Mouse (Mus musculus) small intestine, adult 2 months (tissue): Measurements from ENCODE around the gene Wdr81. TPM values are rescaled to one million over a fixed set of nuclear protein-coding genes. Genes with fewer than 3 reads are reported as not detected.

Experiments used
- H3K27ac ChIP-seq: fragments of 200-500 bp; 2 replicates; pipeline ENCODE4 v1.5.1; 2012; ENCODE audit warnings: low read depth, low read length, control low read depth, inconsistent platforms; ENCODE audit not compliant: insufficient read depth
- H3K27me3 ChIP-seq: fragments of 200-500 bp; 2 replicates; pipeline ENCODE4 v1.6.1; 2012; ENCODE audit warnings: mild to moderate bottlenecking, moderate library complexity, low read length, inconsistent platforms; ENCODE audit not compliant: control insufficient read depth, insufficient read depth
- H3K36me3 ChIP-seq: fragments of 200-500 bp; 2 replicates; pipeline ENCODE4 v1.6.1; 2012; ENCODE audit warnings: mild to moderate bottlenecking, low read length, control low read depth, inconsistent platforms; ENCODE audit not compliant: control insufficient read depth, insufficient read depth
- H3K4me1 ChIP-seq: fragments of 200-500 bp; 2 replicates; pipeline ENCODE4 v1.6.1; 2012; ENCODE audit warnings: low read length, inconsistent platforms, mixed read lengths; ENCODE audit not compliant: control insufficient read depth, insufficient read depth, insufficient read length
- H3K4me3 ChIP-seq: fragments of 200-500 bp; 2 replicates; pipeline ENCODE4 v1.5.1; 2012; ENCODE audit warnings: low read depth, mild to moderate bottlenecking, control low read depth, inconsistent platforms, low read length, moderate library complexity
- CTCF ChIP-seq: fragments of 200-500 bp; IDR thresholded peaks from 2 replicates; pipeline ENCODE4 v1.5.1; 2012; ENCODE audit warnings: low read depth, mild to moderate bottlenecking, control low read depth, inconsistent platforms, low read length, moderate library complexity, mixed read lengths; ENCODE audit not compliant: insufficient replicate concordance, insufficient read length; ENCODE audit errors: extremely low read depth
- POLR2A ChIP-seq: fragments of 200-500 bp; IDR thresholded peaks from 2 replicates; pipeline ENCODE4 v1.6.1; 2012; ENCODE audit warnings: low read depth, mild to moderate bottlenecking, control low read depth, inconsistent platforms, low read length, moderate library complexity
- WGBS: fragments of 180-500 bp; shearing (Covaris S2); methylation state at CpG from one replicate; pipeline ENCODE4 v1.1.7; 2018; 5-methylcytosine and 5-hydroxymethylcytosine counted together
- polyA plus RNA-seq: library from polyadenylated mRNA; depleted of rRNA; stranded (reverse); fragments of >200 nt; gene quantifications from 2 replicates; pipeline ENCODE4 v1.2.3, GENCODE M21; 2012

The Wdr81 gene
- polyA plus RNA-seq, 1 experiment = 18.3 TPM

DNA sequence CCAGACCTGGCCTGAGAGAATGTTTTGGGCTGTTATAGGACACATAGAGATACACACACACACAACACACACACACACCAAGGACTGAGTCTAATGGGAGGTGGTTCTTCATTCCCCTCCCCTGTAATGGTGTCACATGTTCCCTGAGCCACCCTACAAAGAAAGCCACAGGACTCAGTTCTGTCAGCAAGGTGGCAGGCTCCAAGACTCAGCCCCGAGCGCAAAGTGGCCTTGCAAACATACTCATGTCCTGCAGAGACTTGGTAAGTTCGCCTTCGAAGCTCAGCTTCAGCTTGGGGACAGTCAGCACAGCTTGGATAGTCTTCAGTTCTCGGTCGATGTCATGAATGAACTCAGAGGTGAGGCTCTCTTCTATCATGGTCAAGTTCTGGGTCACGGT lies 43.9 kb downstream of the Wdr81 start:
- WGBS = 90% methylated on average over 7 of the region's 7 CpGs
- H3K4me1 ChIP-seq = no peaks in the 10 kb centered on the region
- TF ChIP-seq CTCF = no peak
- TF ChIP-seq POLR2A = no peak
- H3K36me3 ChIP-seq = no peaks in the 10 kb centered on the region
- H3K4me3 ChIP-seq = no peak overlapping the region
- no peaks in the 10 kb centered on the region for H3K27me3 ChIP-seq
- H3K27ac ChIP-seq = no peak overlapping the region

GRCm38 (mm10) chr11:75409679-75410575 lies 44.6 kb downstream of the Wdr81 start:
- Histone ChIP-seq H3K27me3 (no peaks in the 10 kb centered on the region), H3K4me3 (no peak overlapping the region), H3K27ac (no peak overlapping the region), H3K4me1 (no peaks in the 10 kb centered on the region), H3K36me3 (no peaks in the 10 kb centered on the region)
- no peak for TF ChIP-seq CTCF
- TF ChIP-seq POLR2A = no peak
- 60% methylated on average over 17 of the region's 17 CpGs for WGBS

DNA sequence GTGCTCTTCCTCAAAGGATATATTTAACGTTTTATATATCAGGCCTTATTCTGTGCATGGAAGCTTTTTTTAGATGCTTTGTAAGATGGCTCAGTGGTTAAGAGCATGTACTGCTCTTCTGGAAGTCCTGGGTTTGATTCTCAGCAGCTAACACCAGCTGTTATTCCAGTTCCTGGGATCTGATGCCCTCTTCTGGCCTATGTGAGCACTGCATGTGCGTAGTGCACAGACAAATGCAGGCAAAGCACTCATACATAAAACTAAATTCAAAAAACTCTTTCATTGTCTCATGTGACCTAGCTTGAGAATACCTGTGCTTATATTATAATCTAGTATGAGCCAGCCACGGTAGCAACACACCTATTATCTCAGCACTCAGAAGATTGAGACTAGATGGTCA lies 47.7 kb downstream of the Wdr81 start:
- no peak overlapping the region for H3K4me3 ChIP-seq
- 0 out of 2 replicates have a peak, but pooled peaks cover 2% of the 10 kb centered on the region for H3K36me3 ChIP-seq
- no peak overlapping the region for H3K27ac ChIP-seq
- H3K4me1 ChIP-seq = no peaks in the 10 kb centered on the region
- no peaks in the 10 kb centered on the region for H3K27me3 ChIP-seq
- no peak for TF ChIP-seq POLR2A
- peak; percentile 50; the same call in 1 of the 2 replicates for TF ChIP-seq CTCF
- WGBS = 56% methylated on average over 3 of the region's 3 CpGs

- H3K36me3 ChIP-seq = 0 out of 2 replicates have a peak, but pooled peaks cover 2% of the 10 kb centered on the region
- no peaks in the 10 kb centered on the region for H3K4me1 ChIP-seq
- no peak for TF ChIP-seq CTCF
- H3K27ac ChIP-seq = no peak overlapping the region
- WGBS = 81% methylated on average over 4 of the region's 4 CpGs
- H3K27me3 ChIP-seq = no peaks in the 10 kb centered on the region
- no peak overlapping the region for H3K4me3 ChIP-seq
These were observed 48.4 kb downstream of the Wdr81 start for GRCm38 (mm10) chr11:75406104-75406503.

- no peak overlapping the region for H3K27ac ChIP-seq
- WGBS = 94% methylated on average over 6 of the region's 6 CpGs
- no peaks in the 10 kb centered on the region for H3K4me1 ChIP-seq
- peaks cover 5% of the 10 kb centered on the region; the same call in 1 of the 2 replicates for H3K36me3 ChIP-seq
- TF ChIP-seq POLR2A (no peak), CTCF (no peak)
- H3K4me3 ChIP-seq = no peak overlapping the region
- no peaks in the 10 kb centered on the region for H3K27me3 ChIP-seq
These were observed 49.7 kb downstream of the Wdr81 start for GRCm38 (mm10) chr11:75404801-75405200.

- Histone ChIP-seq H3K27me3 (no peaks in the 10 kb centered on the region), H3K27ac (peak overlapping the region; percentile 1; the same call in 1 of the 2 replicates), H3K4me3 (no peak overlapping the region), H3K36me3 (peaks cover 5% of the 10 kb centered on the region; the same call in 1 of the 2 replicates), H3K4me1 (no peaks in the 10 kb centered on the region)
- TF ChIP-seq POLR2A = no peak
- no peak for TF ChIP-seq CTCF
- WGBS = 81% methylated on average over 6 of the region's 6 CpGs
These were observed 51.0 kb downstream of the Wdr81 start for GRCm38 (mm10) chr11:75403301-75404052.

GRCm38 (mm10) chr11:75402271-75402690 lies 52.2 kb downstream of the Wdr81 start:
- Histone ChIP-seq H3K27me3 (no peaks in the 10 kb centered on the region), H3K36me3 (peaks cover 5% of the 10 kb centered on the region; the same call in 1 of the 2 replicates), H3K27ac (0 out of 2 replicates have a peak overlapping the region, but pooled peaks have one; percentile 1), H3K4me3 (no peak overlapping the region), H3K4me1 (no peaks in the 10 kb centered on the region)
- 58% methylated on average over 5 of the region's 5 CpGs for WGBS
- TF ChIP-seq POLR2A (no peak), CTCF (0 out of 2 replicates have a peak, but pooled peaks have one; percentile 23)
